Mouse (Mus musculus): ENCODE measurements around the gene Lrrtm4.

Lrrtm4 gene

DNA sequence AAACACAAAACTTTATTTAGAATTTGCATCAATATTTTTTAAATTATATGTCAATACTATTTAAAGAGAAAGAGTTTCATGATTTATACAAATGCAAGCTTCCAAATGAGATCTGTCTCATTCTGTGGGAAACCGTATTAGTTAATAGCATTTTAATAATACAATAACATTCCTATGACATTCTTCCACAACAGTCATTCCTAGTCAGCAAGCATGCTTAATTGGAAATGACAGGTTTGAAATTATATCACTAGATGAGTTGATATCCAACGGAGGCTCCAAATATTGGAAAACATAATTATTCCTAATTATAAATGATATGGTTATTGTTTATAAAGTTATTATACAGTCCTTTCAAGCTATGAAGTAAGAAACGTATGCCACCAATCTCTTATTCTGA lies 714.7 kb downstream of the Lrrtm4 start:
- DNase-seq (ENCODE audit: low read depth) = no peak

DNA sequence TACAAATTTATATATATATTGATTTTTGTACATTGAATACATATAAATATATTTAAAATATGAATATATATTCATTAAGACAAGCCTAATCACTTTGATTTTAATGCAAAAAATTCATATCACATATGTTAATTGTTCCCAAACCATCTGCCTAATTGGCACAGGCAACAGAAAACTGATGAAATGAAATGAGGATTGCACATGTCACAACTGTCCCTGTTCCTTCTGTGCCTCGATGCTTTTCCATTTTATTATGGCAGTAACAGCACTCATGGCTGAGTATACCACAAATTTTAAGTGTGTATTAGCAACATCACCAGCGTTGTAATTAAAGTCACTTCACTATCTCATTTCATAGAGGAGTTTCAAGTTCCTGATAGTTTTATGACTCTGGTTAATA lies 732.1 kb downstream of the Lrrtm4 start:
- DNase-seq (ENCODE audit: low read depth) = no peak

DNA sequence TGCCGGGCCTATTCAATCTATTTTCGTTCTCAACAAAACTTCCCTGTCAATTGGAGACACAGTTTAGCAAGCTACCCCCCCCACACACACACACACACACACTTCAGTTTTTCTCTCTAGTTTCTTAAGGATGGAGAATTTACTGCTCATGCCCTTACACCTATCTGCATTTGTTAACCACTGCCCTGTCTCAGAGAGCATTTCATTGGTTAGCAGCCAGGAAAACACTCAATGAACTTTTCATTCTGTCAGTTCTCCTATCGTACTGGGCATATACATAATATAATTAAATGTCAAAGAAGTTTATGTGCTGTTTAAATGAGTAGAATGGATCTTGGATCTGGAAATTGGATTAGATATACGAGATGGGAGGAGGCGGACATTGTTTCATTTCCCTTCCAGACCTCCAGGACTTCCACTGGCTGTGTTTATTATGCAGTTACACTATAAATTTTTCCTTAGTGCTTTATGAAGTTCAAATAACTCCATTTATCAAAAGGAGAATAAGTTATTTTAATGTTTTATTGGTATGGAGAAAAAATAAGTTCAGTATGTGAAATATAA lies 742.0 kb downstream of the Lrrtm4 start:
- no peak for DNase-seq (ENCODE audit: low read depth)

DNA sequence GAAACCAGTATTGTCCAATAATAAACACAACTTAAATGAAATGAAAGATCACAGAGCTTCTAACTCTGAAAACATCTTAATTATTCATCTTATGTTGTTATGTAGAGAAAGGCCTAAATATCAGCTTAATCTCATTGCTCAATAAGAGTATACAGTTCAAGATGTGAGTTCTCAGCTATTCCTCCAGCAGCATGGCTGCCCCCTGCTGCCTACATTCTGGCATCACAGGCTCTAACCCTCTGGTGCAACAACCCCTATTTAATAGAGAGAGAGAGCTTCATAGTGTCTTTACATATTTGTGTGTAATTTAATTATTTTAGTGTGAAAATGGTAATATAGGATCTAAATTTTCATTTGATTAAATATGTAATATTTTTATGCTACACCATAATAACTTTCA lies 767.6 kb downstream of the Lrrtm4 start:
- no peak for DNase-seq (ENCODE audit: low read depth)

DNA sequence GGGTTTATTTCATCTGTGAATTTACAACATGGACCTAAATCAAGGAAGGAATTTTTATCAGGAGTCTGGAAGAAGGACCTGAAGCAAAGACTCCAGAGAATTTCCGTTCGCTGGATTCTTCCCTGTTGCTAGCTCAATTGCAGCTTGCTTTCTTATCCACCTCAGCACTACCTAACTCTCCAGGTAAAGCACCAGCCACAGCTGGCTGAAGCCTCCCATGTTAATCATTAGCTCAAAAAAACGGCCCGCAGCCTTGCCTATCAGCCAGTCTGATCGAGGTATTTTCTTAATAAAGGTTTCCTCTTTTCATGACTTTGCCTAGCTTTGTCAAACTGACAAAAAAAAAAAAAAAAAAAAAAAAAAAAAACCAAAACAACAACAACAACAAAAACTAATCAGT lies 805.1 kb downstream of the Lrrtm4 start:
- DNase-seq (ENCODE audit: low read depth) = no peak

DNA sequence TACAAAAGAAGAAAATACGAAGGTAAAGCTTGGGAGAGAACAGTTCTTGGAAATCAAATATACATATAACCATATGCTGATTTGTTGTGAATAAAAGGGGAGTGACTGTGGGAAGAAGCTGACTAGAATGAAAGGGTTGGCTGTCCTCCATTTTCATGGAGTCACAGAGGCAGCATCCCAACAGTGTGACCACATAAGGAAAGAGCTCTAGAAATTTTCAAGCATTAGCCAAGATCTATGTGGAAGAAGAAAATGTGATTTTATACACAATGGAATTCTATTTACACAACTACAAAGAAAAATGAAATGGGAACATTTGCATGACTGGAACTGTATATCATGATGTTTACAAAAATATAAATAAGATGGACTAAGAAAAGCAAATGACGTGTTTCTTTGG lies 821.1 kb downstream of the Lrrtm4 start:
- no peak for DNase-seq (ENCODE audit: low read depth)

DNA sequence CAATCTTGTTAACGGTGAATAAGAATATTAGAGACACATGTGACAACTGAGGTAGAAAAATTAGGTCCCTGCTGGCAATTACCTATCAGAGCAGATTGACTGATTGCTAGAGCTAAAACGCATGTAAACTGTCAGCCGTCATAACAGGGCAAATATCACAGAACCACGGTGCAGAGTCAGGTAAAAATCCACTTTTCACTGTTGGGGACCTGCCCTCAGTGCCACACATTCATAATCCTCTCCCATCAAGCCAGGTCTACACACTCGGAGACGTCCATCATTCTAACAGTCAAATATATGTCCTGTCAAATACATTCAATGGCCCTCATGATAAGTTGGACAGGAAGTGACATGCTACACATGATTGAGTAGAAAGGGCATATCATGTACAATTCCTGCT lies 826.6 kb downstream of the Lrrtm4 start:
- no peak for DNase-seq (ENCODE audit: low read depth)

DNA sequence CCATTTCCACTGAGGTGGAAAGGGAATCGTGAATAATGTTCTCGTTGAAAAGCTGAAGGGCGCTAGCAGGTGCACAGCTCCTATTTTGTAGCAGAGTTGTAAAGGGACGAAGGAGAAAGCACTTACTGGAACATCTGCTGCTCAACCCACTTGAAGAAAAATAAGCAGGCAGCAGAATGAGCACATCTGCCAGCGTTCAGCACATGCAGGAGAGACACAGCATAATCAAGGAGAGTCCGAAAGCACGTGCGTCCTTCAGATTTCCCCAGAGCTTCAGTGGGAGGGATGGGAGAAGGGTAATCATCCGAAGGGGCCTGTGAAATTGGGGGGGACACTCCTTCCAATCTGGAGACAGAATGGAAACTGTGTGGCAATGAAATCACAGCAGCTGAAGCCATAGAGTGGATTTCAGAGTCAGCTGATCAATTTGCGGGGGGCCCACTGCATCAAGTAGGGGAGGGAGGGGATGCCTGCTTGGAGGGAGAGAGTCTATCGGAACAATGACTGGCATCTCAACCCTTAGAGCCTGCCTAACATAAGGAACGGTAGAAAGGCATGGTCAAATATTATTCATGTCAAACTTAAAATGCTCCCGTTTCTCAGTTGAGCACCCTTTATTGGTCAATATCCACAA lies 838.4 kb downstream of the Lrrtm4 start:
- no peak for DNase-seq (ENCODE audit: low read depth)

All from c-Kit-positive CD71-negative TER-119-negative erythroid progenitor cells, embryonic 14.5 days (primary cell).